Mouse (Mus musculus) limb, embryonic 12.5 days (tissue): ENCODE data around the gene CN725425. TPM values are rescaled to one million over a fixed set of nuclear protein-coding genes. Genes with fewer than 3 reads are reported as not detected.

Experiments
- ATAC-seq: fragments of 200-750 bp; cut with Nextera tagmentation; 2 replicates; pipeline ENCODE4 v1.8.0; 2017; ENCODE audit warnings: low read depth, moderate TSS enrichment; ENCODE audit not compliant: insufficient number of reproducible peaks, insufficient read depth, low FRiP score, low TSS enrichment
- H3K27ac ChIP-seq: fragments of 300-500 bp; sonication (generic); 2 replicates; pipeline ENCODE4 v1.5.1; 2016; ENCODE audit warnings: mild to moderate bottlenecking, moderate library complexity
- H3K27me3 ChIP-seq: fragments of 300-500 bp; sonication (generic); 2 replicates; pipeline ENCODE4 v1.6.1; 2016; ENCODE audit warnings: mild to moderate bottlenecking, moderate library complexity
- H3K36me3 ChIP-seq: fragments of 300-500 bp; sonication (generic); 2 replicates; pipeline ENCODE4 v1.6.1; 2016; ENCODE audit warnings: mild to moderate bottlenecking, moderate library complexity
- H3K4me1 ChIP-seq: fragments of 300-500 bp; sonication (generic); replicated peaks from 2 replicates; pipeline ENCODE4 v1.6.1; 2016
- H3K4me2 ChIP-seq: fragments of 300-500 bp; sonication (generic); 2 replicates; pipeline ENCODE4 v1.6.1; 2016; ENCODE audit warnings: mild to moderate bottlenecking, moderate library complexity
- H3K4me3 ChIP-seq: fragments of 300-500 bp; sonication (generic); replicated peaks from 2 replicates; pipeline ENCODE4 v1.5.1; 2016; ENCODE audit warnings: mild to moderate bottlenecking
- H3K9ac ChIP-seq: fragments of 300-500 bp; sonication (generic); replicated peaks from 2 replicates; pipeline ENCODE4 v1.6.1; 2016; ENCODE audit warnings: mild to moderate bottlenecking, moderate library complexity
- H3K9me3 ChIP-seq: fragments of 300-500 bp; sonication (generic); 2 replicates; pipeline ENCODE4 v1.6.1; 2016; ENCODE audit warnings: mild to moderate bottlenecking, moderate library complexity
- WGBS: fragments of 180-500 bp; shearing (Covaris S2); methylation state at CpG from one replicate; pipeline ENCODE4 v1.1.7; 2016; 5-methylcytosine and 5-hydroxymethylcytosine counted together
- polyA plus RNA-seq: library from polyadenylated mRNA; unstranded; fragments of >200 nt; fragmentation: Nextera tagmentation; extraction: Ambion mirVana; gene quantifications from 2 replicates; pipeline ENCODE4 v1.2.1, GENCODE M21; 2016

CN725425 gene
- not detected in 2 replicates for polyA plus RNA-seq

- Histone ChIP-seq H3K27me3 (no peaks in the 10 kb centered on the region), H3K9me3 (no peaks in the 10 kb centered on the region), H3K4me2 (no peak within 1 kb of the TSS), H3K36me3 (no peaks in the 10 kb centered on the region), H3K4me3 (no peak within 1 kb of the TSS), H3K4me1 (no peaks in the 10 kb centered on the region), H3K27ac (no peak within 1 kb of the TSS), H3K9ac (no peak within 1 kb of the TSS)
- no peak for ATAC-seq
- WGBS = 90% methylated on average over 30 of the region's 30 CpGs
Observed at GRCm38 (mm10) chr15:91199256-91199905, at the start of gene CN725425. TSS of gene CN725425 (plus strand) at chr15:91199494.

GRCm38 (mm10) chr15:91152592-91152991, 46.7 kb upstream of the CN725425 start:
- Histone ChIP-seq H3K4me1 (no peaks in the 10 kb centered on the region), H3K27me3 (no peaks in the 10 kb centered on the region), H3K4me2 (no peak overlapping the region), H3K36me3 (no peaks in the 10 kb centered on the region), H3K27ac (no peak overlapping the region), H3K9ac (no peak overlapping the region), H3K9me3 (peaks cover 5% of the 10 kb centered on the region), H3K4me3 (no peak overlapping the region)
- ATAC-seq = no peak
- 75% methylated on average over 1 of the region's 1 CpGs for WGBS

GRCm38 (mm10) chr15:91153311-91153710, 46.0 kb upstream of the CN725425 start:
- no peak for ATAC-seq
- 70% methylated on average over 3 of the region's 3 CpGs for whole genome bisulfite sequencing

GRCm38 (mm10) chr15:91161153-91161552, 38.1 kb upstream of the CN725425 start:
- Histone ChIP-seq H3K36me3 (no peaks in the 10 kb centered on the region), H3K4me3 (no peak overlapping the region), H3K9me3 (peaks cover 1% of the 10 kb centered on the region), H3K4me2 (no peak overlapping the region), H3K27ac (no peak overlapping the region), H3K27me3 (no peaks in the 10 kb centered on the region), H3K9ac (no peak overlapping the region), H3K4me1 (no peaks in the 10 kb centered on the region)
- ATAC-seq = no peak
- WGBS = 88% methylated on average over 5 of the region's 5 CpGs

More at GRCm38 (mm10) chr15:91153311-91153710, 46.0 kb upstream of the CN725425 start:
- H3K27ac ChIP-seq = no peak overlapping the region
- no peaks in the 10 kb centered on the region for H3K4me1 ChIP-seq
- H3K9ac ChIP-seq = no peak overlapping the region
- H3K4me2 ChIP-seq = no peak overlapping the region
- no peaks in the 10 kb centered on the region for H3K27me3 ChIP-seq
- peaks cover 5% of the 10 kb centered on the region for H3K9me3 ChIP-seq
- no peaks in the 10 kb centered on the region for H3K36me3 ChIP-seq
- H3K4me3 ChIP-seq = no peak overlapping the region

- H3K27ac ChIP-seq = no peak overlapping the region
- ATAC-seq = no peak
- H3K36me3 ChIP-seq = no peaks in the 10 kb centered on the region
- H3K9ac ChIP-seq = no peak overlapping the region
- 78% methylated on average over 2 of the region's 2 CpGs for WGBS
- no peaks in the 10 kb centered on the region for H3K9me3 ChIP-seq
- H3K4me2 ChIP-seq = no peak overlapping the region
- no peak overlapping the region for H3K4me3 ChIP-seq
- no peaks in the 10 kb centered on the region for H3K4me1 ChIP-seq
- H3K27me3 ChIP-seq = no peaks in the 10 kb centered on the region
Observed at GRCm38 (mm10) chr15:91163454-91163853, 35.8 kb upstream of the CN725425 start.

- H3K27me3 ChIP-seq = no peaks in the 10 kb centered on the region
- H3K4me1 ChIP-seq = no peaks in the 10 kb centered on the region
- no peak overlapping the region for H3K9ac ChIP-seq
- H3K27ac ChIP-seq = no peak overlapping the region
- ATAC-seq = no peak
- H3K4me3 ChIP-seq = no peak overlapping the region
- H3K4me2 ChIP-seq = no peak overlapping the region
- H3K36me3 ChIP-seq = no peaks in the 10 kb centered on the region
- 6% methylated on average over 5 of the region's 5 CpGs for WGBS
- no peaks in the 10 kb centered on the region for H3K9me3 ChIP-seq
Observed at GRCm38 (mm10) chr15:91165021-91165420, 34.3 kb upstream of the CN725425 start.

GRCm38 (mm10) chr15:91167850-91168562, 31.3 kb upstream of the CN725425 start:
- H3K9ac ChIP-seq = no peak overlapping the region
- no peaks in the 10 kb centered on the region for H3K9me3 ChIP-seq
- WGBS = 89% methylated on average over 13 of the region's 13 CpGs
- no peak for ATAC-seq
- H3K27ac ChIP-seq = no peak overlapping the region
- no peaks in the 10 kb centered on the region for H3K27me3 ChIP-seq
- peaks cover 11% of the 10 kb centered on the region for H3K4me1 ChIP-seq
- no peaks in the 10 kb centered on the region for H3K36me3 ChIP-seq
- no peak overlapping the region for H3K4me3 ChIP-seq
- H3K4me2 ChIP-seq = no peak overlapping the region

- Histone ChIP-seq H3K27ac (no peak overlapping the region), H3K27me3 (no peaks in the 10 kb centered on the region), H3K9ac (no peak overlapping the region), H3K4me1 (peaks cover 11% of the 10 kb centered on the region), H3K4me3 (no peak overlapping the region), H3K4me2 (no peak overlapping the region), H3K9me3 (no peaks in the 10 kb centered on the region), H3K36me3 (no peaks in the 10 kb centered on the region)
- WGBS = 80% methylated on average over 9 of the region's 9 CpGs
- no peak for ATAC-seq
Observed at GRCm38 (mm10) chr15:91170602-91171328, 28.5 kb upstream of the CN725425 start.

GRCm38 (mm10) chr15:91171332-91171731, 28.0 kb upstream of the CN725425 start:
- Histone ChIP-seq H3K27me3 (no peaks in the 10 kb centered on the region), H3K4me3 (no peak overlapping the region), H3K27ac (0 out of 2 replicates have a peak overlapping the region, but pooled peaks have one; percentile 17), H3K9ac (no peak overlapping the region), H3K9me3 (no peaks in the 10 kb centered on the region), H3K36me3 (no peaks in the 10 kb centered on the region), H3K4me1 (peaks cover 11% of the 10 kb centered on the region), H3K4me2 (no peak overlapping the region)
- 75% methylated on average over 4 of the region's 4 CpGs for WGBS
- ATAC-seq = no peak

GRCm38 (mm10) chr15:91172193-91172592, 27.1 kb upstream of the CN725425 start:
- H3K4me3 ChIP-seq = no peak overlapping the region
- no peak for ATAC-seq

GRCm38 (mm10) chr15:91178656-91179314, 20.5 kb upstream of the CN725425 start:
- Histone ChIP-seq H3K36me3 (no peaks in the 10 kb centered on the region), H3K4me1 (no peaks in the 10 kb centered on the region), H3K4me3 (no peak overlapping the region), H3K9ac (no peak overlapping the region), H3K27ac (no peak overlapping the region), H3K9me3 (no peaks in the 10 kb centered on the region), H3K4me2 (no peak overlapping the region), H3K27me3 (no peaks in the 10 kb centered on the region)
- WGBS = 64% methylated on average over 9 of the region's 9 CpGs
- no peak for ATAC-seq

More at GRCm38 (mm10) chr15:91172193-91172592, 27.1 kb upstream of the CN725425 start:
- H3K9me3 ChIP-seq = no peaks in the 10 kb centered on the region
- no peak overlapping the region for H3K27ac ChIP-seq
- H3K9ac ChIP-seq = no peak overlapping the region
- H3K27me3 ChIP-seq = no peaks in the 10 kb centered on the region
- WGBS = 51% methylated on average over 4 of the region's 4 CpGs
- H3K36me3 ChIP-seq = no peaks in the 10 kb centered on the region
- no peak overlapping the region for H3K4me2 ChIP-seq
- H3K4me1 ChIP-seq = peaks cover 11% of the 10 kb centered on the region
